Mouse (Mus musculus) liver, adult (tissue): Measurements from ENCODE around the gene Gm12695.

Experiments used
- GATA4 ChIP-seq: IDR thresholded peaks from 2 replicates; pipeline ENCODE4 v1.6.1; 2014; ENCODE audit warnings: mild to moderate bottlenecking, low read length; ENCODE audit not compliant: insufficient replicate concordance

Gm12695 gene

DNA sequence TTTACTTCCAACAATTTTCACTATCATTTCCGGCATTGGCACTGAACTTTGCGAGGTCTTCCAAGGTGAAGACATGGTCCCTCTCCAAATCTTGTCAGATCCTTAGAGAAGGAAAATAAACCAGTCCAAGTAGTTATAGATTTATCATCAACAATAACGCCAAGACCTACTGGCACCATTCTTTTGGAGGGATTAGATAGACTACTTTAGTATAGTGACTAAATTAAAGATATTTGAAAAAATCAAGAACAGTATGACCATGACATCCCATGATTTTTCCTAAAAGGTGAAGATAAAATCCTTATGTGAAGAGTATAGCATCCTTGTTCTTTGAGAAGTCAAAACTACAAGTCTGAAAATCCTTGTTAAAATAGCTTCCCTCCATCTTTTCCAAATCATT is at the start of gene Gm12695:
Gene Gm12695 (minus strand): TSS at position 101 of the 400 bp plus-strand sequence.
- TF ChIP-seq GATA4 = no peak

DNA sequence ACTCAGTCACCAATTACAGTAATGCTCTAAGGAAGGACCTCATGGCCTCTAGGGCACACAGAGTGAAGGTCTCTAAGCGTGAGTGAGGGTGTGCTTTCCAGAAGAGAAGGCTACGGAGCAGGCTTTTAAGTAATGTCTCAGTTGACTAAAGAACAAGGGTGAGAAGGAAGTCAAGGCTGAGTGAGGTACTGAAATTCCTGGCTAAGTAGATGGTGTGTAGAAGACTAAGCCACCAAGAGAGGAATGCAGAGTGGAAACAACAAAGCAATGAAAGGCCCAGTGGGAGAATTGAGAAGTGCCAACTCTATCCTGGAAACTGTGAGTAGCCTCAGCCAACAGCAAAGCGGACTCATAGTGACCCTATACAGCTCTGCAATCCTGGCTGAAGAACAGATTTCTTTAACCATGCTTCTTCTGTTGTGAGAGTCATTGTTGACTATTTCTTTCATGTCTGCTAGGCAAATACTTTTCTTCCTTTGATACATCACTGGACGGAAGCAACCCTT is 40.6 kb upstream of the Gm12695 start:
- no peak for TF ChIP-seq GATA4

DNA sequence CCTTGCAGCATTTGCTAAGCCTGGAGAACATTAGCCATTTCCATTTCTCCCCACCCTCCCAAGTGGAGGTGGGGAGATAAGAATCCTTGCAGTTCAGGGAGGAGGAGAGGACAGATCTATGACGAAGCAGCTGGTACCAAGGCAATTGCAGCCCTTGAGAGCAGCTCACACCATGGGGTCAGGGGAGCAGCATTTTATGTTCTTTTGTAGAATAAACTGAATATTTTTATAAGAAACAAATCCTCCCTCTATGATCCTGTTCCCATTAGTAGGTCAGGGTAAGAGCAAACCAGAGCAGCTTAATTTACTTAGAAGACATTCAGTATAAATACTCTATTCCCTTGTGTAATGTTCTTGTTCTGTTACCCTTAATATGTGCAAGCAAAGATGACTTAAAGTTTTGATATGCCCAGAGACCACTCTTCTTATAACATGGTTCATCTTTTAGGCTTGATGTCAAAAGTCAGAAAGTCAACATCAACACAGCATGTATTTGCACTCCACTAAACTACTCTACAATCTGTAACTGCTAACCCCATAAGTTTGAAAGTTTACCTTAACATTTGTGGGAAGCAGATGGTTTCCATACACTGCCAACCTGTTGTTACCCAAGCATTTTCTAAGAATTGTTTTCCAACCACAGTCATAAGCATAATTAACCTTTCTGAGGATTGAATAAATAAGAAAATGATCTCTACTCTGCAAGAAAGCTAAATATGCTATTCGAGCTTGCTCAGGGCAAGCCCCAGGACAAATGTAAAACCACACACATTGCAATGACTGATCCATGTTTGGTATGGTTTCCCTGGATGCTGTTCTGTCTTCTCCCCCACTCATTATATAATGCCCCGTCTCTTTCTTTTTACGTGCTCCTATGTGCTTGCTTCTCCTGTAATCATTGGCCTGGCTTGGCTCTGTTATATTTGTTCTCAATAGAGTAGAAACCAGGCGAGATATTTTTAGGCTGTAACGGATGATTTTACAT is 22.1 kb upstream of the Gm12695 start:
- TF ChIP-seq GATA4 = no peak

DNA sequence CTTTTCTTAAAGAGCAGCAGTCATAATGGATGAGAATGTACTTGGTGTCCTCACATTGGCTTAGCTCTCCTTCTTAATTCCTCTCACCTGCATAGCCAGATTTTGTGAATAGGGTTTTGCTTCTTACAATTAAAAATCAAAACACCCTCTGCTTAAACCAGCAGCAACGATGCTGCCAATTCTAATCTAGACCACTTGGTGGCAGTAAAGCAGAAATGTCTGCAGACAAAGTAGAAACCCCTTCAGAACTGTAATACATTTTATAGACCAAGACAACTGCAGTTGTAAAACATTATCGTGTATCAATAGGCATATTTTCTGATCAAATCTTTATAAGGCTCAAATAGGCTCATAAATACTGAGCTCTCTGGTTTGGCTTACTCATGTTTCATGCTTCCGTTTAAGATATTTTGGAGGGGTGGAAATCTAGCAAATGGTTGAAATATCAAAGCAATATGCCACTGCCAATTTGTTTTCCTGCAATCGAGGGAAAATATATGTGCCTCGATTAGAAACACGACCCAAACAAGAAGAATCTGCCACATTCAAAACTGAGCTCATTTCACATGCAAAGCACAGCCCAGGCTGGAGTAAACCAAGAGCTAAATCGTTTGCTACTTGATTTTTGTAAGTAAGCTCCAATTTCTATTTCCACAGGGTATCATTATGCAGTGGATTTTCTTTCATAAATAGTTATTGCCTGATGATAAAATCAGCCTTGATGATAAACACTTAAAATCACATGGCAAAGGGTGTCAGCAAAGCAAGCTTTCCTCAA is 14.6 kb upstream of the Gm12695 start:
- no peak for TF ChIP-seq GATA4

DNA sequence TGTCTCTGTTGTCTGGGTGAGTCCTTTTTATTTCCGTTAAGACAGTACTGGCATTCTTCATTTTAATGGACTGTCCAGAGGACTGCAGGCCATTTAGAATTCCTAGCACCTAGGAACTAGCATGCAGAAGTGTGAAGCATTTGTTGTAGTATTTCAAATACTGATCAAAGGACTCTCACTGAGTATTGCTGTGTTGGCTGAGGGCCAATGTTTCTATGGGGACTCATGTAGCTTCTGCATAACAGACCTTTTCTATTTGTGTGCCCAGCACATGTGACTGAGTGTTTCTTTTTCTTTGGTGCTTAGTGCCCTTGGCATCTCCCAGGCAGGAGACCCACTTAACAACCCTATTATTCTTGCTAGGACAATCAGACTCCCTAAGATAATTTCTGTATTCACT is 12.6 kb upstream of the Gm12695 start:
- no peak for TF ChIP-seq GATA4

DNA sequence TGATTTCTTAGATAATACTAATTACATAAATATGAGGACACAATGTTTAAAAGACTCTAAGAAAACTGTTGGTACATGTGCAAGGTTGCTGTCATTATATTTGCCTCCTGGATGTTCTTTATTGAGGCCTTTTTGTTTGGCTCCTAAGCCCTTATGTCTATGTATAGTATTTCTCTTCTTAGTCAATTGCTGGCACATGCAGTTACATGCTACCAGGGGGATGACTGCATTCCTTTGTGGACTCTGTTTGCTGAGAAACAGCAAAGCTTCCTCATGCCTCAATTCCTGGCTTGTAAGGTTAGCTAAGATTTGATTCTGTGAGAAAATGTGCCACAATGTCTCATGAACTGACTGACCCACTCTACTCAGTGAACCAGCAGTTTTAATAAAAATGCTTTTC is 6.3 kb upstream of the Gm12695 start:
- TF ChIP-seq GATA4 = no peak

DNA sequence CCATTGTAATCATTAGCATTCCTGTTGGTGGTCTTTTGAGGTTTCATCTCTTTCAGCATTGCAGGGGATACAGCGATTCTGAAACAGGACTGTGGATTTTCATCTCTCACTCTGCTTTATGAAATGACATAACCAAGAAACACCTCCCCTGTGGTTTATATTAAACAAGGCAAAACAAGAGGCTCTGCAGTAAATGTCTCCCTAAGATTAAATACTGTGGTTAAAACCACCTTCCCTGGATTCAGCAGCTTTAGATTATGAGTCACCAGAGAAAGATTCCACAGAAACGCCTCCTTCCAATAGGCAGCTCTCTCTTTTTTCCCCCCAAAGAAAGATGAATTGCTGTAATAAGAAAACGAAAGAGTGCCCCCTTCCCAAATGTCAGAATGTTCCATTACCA is 4.9 kb upstream of the Gm12695 start:
- no peak for TF ChIP-seq GATA4

DNA sequence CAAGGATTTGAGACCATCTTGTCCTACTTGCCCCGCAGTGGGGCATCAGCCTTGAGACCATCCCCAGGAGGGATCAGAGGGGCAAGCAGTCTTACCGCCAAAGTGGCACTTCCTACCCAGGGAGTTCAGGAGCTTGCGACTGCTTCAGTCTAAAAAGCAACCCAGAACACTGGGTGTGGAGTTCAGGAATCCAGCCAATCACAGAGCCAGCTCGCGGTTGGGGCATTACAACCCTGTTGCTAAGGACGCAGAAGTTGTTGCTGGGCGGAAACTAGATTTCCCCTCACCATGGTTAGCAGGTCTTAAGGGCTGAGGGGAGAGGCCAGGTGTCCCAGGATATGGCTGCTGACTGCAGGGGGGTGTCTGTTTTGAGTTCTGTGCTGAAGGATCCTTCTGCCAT is 1.6 kb upstream of the Gm12695 start:
- TF ChIP-seq GATA4 = no peak

DNA sequence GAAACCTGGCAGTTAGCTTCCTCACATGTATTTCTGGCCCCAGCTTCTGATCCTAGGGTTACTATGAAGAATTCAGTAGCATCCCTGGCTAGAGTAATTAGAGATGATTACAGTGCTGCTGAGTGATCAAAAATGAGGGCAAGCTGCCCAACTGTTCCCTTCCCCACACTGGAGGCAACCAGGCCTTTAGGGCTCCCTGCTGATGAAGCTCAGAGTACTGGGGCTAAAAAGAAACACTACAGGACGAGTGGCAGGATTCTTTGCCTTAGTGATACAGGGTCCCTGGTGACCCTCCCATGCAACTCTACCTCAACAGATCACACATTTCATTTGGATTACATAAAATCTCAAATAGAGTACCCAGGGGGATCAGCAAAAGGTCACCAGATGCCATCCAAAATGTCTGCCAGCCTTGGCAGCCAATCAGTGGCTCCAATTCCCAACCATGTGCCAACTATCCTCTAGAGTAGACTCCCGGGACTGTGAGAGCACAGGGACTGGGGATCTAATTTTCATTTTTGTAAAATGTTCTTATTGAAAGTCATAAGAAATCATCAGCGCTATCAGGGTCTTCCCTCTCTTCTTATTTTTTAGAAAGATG is 11.9 kb downstream of the Gm12695 start:
- TF ChIP-seq GATA4 = no peak

DNA sequence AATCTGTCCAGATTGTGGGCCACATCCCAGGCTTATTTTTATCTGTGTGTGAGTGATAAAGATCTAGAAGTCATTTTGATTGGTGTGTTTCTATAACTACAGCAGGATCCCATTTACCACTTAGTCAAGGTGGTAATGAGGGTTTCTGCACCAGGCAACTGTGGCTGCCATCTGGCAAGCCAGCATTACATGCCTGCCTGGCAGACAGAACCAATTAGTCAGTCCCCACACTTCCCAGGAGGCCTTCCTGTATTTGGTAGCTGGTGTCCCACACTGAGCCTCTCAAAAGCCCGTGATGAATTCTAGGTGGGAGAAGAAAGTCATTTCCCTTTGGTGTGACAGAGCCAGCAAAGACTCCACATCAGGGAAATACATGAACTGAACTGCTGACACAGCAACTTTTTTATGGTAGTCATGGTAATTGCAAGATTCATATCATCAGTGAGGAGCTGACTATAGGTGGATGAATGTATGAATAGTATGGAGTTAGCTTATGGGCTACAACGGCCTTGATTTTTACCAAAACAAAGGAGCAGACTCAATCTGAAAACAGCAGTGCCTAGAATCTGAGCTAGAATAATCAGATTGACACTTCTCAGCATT is 18.5 kb downstream of the Gm12695 start:
- TF ChIP-seq GATA4 = no peak

DNA sequence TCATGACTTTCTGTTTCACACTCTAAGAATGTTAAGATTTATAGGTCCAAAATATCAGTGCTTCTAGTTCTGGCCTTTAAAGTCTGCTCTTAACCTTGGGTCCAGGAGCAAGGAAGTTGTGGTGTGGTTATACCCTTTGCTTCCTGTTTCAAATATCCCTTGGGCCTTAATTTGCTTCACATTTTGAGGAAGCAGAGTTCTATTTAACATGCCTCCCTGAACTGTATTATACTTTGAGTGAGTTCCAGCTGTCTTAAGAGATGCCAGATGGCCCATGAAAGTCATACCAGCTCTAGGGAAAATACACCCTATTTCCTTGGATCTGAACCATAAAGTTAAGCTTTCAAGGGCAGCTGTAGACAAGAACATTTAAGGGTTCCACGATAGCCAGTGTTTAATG is 33.0 kb downstream of the Gm12695 start:
- TF ChIP-seq GATA4 = no peak

DNA sequence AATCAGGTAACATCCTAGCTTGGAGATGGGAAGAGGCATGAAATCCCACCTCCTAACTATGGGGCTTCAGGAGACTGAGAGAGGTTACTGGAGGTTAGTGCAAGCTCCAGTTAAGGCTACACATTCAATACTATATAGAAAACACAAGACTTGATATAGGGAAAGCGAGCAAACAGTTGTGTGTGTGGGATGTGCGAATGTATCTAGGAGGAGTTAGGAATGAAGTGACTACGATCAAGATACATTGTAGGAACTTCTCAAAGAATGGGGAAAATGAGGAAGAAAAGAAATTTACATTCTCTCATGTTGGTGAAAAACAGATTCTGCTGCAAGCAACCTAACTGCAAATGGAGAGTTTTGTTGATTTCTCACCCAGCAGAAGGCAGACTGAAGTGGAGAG is 44.5 kb downstream of the Gm12695 start:
- TF ChIP-seq GATA4 = no peak

DNA sequence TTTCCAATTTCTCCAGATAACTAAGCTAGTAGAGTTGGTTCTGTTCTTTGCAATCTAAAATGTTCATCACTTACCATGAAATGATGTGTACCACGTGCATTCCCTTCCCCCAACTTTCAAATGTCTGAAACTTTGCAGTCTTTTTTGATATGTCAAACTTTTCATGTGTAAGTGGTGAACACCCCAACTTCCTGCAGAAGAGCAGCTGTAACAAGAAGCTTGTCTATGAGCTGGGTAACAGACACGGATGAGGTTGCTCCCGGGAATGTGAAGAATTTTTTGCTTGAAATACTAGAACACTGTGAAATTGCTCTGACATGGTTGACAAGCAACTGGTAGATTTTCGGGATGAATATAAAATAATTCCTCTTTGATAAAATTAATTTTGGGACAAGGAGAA is 55.7 kb downstream of the Gm12695 start:
- TF ChIP-seq GATA4 = no peak

DNA sequence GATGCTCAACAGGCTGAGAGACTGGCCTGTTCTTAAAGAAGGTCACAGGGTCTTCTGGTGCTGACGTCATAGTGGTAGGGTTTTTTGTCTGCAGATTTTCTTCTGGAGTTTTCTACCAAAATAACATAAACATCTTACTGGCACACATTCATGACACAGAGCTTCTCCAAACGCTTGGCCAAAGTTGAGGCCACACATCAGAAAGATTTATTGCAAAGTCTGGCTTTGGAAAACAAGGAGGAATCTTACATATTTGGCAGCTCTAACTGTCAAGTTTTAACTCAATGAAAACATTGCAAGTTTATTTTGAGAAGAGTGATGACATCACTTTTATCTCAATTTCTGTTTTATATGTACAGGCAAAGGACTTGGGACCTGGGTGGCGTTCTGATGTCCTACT is 56.8 kb downstream of the Gm12695 start:
- TF ChIP-seq GATA4 = no peak

DNA sequence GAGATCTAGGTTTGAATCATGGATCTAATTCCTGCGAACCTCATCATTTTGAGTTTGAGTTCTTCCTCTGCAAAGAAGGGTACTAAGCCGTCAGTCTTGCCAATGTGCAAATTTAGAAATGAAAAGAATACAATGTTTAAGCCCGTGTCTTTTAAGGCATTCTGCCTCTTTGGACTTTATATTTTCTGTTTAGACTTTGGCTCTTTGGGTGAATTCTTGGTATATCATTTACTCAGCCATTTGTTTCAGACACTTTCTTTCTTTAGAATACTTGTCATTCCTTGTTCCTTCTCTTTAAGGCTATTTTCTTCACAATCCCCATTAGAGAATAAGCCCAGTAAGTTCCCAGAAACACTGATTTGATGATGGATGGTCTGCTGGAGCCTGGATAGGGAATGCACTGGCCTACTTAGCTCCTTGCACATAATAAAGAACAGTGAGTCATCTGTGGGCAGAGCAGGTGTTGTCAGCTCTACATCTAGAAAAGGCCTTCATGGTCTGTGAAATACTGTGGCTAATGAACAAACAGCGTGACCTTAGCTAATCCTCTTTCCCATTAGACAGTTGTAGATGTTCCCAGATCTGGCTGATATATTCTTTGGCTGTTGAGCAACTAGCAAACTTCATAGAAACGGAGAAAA is 59.5 kb downstream of the Gm12695 start:
- TF ChIP-seq GATA4 = no peak

DNA sequence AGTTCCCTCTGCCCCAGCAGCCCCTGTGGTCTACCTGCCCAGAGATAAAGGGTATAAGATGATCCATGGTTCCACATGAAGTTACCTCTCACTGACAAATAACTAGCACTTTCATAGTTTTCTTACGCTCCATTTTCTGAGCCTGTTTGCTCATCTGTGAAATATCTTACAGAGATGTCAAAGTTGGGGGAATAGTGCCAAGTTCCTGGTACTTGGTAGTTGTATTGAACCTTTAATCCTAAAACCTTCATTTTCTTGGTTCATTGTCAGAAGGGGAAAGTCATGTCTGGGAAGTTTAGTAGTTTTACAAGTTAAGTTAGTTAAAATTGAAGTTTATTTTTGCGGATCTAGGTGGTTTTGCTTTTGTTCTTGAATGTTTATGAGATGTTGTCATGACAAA is 62.7 kb downstream of the Gm12695 start:
- TF ChIP-seq GATA4 = no peak
